Mouse (Mus musculus) neural tube, embryonic 13.5 days (tissue): Measurements from ENCODE around the gene Asic2. TPM values are rescaled to one million over a fixed set of nuclear protein-coding genes. Genes with fewer than 3 reads are reported as not detected.

Experiments
- ATAC-seq: fragments of 200-750 bp; cut with Nextera tagmentation; 2 replicates; pipeline ENCODE4 v1.8.0; 2017; ENCODE audit warnings: low read depth, mild to moderate bottlenecking, moderate TSS enrichment, moderate library complexity
- H3K27ac ChIP-seq: fragments of 300-500 bp; sonication (generic); replicated peaks from 2 replicates; pipeline ENCODE4 v1.5.1; 2015; ENCODE audit warnings: moderate library complexity, mild to moderate bottlenecking, inconsistent platforms
- H3K27me3 ChIP-seq: fragments of 300-500 bp; sonication (generic); 2 replicates; pipeline ENCODE4 v1.6.1; 2015; ENCODE audit warnings: mild to moderate bottlenecking, inconsistent platforms
- H3K36me3 ChIP-seq: fragments of 300-500 bp; sonication (generic); 2 replicates; pipeline ENCODE4 v1.6.1; 2015; ENCODE audit warnings: mild to moderate bottlenecking, inconsistent platforms
- H3K4me1 ChIP-seq: fragments of 300-500 bp; sonication (generic); replicated peaks from 2 replicates; pipeline ENCODE4 v1.6.1; 2015; ENCODE audit warnings: inconsistent platforms
- H3K4me2 ChIP-seq: fragments of 300-500 bp; sonication (generic); 2 replicates; pipeline ENCODE4 v1.6.1; 2015; ENCODE audit warnings: inconsistent platforms, mild to moderate bottlenecking, moderate library complexity
- H3K4me3 ChIP-seq: fragments of 300-500 bp; sonication (generic); 2 replicates; pipeline ENCODE4 v1.5.1; 2015; ENCODE audit warnings: mild to moderate bottlenecking, inconsistent platforms
- H3K9ac ChIP-seq: fragments of 300-500 bp; sonication (generic); 2 replicates; pipeline ENCODE4 v1.6.1; 2015; ENCODE audit warnings: moderate library complexity, mild to moderate bottlenecking, inconsistent platforms
- H3K9me3 ChIP-seq: fragments of 300-500 bp; sonication (generic); 2 replicates; pipeline ENCODE4 v1.6.1; 2016; ENCODE audit warnings: inconsistent platforms
- WGBS: fragments of 180-500 bp; shearing (Covaris S2); methylation state at CpG from one replicate; pipeline ENCODE4 v1.1.7; 2015; 5-methylcytosine and 5-hydroxymethylcytosine counted together
- polyA plus RNA-seq: library from polyadenylated mRNA; unstranded; fragments of >200 nt; fragmentation: Nextera tagmentation; extraction: Ambion mirVana; gene quantifications from 2 replicates; pipeline ENCODE4 v1.2.1, GENCODE M21; 2015

Gene Asic2
- polyA plus RNA-seq, 1 experiment from 2014 or later: 9.1 TPM

GRCm38 (mm10) chr11:81239966-81240681 is 728.1 kb downstream of the Asic2 start:
- Histone ChIP-seq H3K9ac (no peak overlapping the region), H3K4me2 (no peak overlapping the region), H3K9me3 (no peaks in the 10 kb centered on the region), H3K4me3 (no peak overlapping the region), H3K36me3 (no peaks in the 10 kb centered on the region), H3K4me1 (no peaks in the 10 kb centered on the region), H3K27ac (no peak overlapping the region), H3K27me3 (no peaks in the 10 kb centered on the region)
- 55% methylated on average over 13 of the region's 13 CpGs for WGBS
- no peak for ATAC-seq

DNA sequence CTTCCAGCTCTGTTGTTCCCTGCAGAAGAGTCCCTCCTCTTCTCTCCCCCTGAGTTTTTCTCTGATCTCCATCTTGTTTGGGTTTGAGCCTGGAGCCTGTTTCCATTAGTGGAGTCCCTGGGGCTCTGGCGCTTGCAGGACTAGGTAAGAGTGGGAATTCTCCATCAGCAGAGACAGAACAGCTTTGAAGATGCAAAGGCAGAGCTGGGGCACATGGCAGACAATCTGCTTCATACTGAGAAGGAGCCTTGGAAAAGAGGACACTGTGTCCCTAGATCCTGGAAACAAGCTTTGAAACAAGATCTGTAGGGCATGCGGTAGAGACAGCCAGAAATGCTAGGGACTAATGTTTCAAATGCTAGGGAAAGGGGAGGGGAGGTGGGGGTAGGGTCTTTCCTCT is 729.2 kb downstream of the Asic2 start:
- 72% methylated on average over 2 of the region's 2 CpGs for WGBS
- no peak overlapping the region for H3K27ac ChIP-seq
- ATAC-seq: no peak
- H3K36me3 ChIP-seq: no peaks in the 10 kb centered on the region
- H3K9me3 ChIP-seq: no peaks in the 10 kb centered on the region
- H3K4me2 ChIP-seq: no peak overlapping the region
- H3K4me3 ChIP-seq: no peak overlapping the region
- H3K4me1 ChIP-seq: no peaks in the 10 kb centered on the region
- H3K9ac ChIP-seq: no peak overlapping the region
- H3K27me3 ChIP-seq: no peaks in the 10 kb centered on the region

DNA sequence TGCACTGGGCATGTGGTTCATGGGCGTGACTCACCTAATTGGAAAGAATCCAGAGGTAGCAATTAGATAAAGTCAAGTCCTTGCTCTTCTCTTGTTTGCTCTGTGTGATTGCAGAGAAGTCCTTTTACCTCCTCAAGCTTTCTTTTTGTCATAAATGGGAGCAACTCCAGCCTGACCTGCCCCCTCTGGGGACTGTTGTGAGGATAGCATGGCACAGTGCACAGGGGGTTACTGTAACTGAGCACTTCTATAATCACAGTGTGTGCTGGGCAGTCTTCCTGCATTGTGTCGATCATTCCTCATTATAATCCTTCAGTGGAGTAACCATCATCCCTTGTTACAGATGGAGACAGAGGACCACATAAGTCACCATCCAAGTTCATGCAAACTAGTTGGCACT is 732.2 kb downstream of the Asic2 start:
- Histone ChIP-seq H3K36me3 (no peaks in the 10 kb centered on the region), H3K27me3 (no peaks in the 10 kb centered on the region), H3K27ac (no peak overlapping the region), H3K9ac (no peak overlapping the region), H3K4me2 (no peak overlapping the region), H3K4me3 (no peak overlapping the region), H3K4me1 (no peaks in the 10 kb centered on the region), H3K9me3 (no peaks in the 10 kb centered on the region)
- no peak for ATAC-seq
- 90% methylated on average over 2 of the region's 2 CpGs for WGBS

GRCm38 (mm10) chr11:81223361-81223760 is 744.9 kb downstream of the Asic2 start:
- WGBS: 89% methylated on average over 9 of the region's 9 CpGs
- no peak overlapping the region for H3K4me2 ChIP-seq
- no peaks in the 10 kb centered on the region for H3K27me3 ChIP-seq
- no peak overlapping the region for H3K9ac ChIP-seq
- no peaks in the 10 kb centered on the region for H3K4me1 ChIP-seq
- no peak overlapping the region for H3K27ac ChIP-seq
- H3K4me3 ChIP-seq: no peak overlapping the region
- ATAC-seq: no peak
- no peaks in the 10 kb centered on the region for H3K36me3 ChIP-seq
- no peaks in the 10 kb centered on the region for H3K9me3 ChIP-seq

DNA sequence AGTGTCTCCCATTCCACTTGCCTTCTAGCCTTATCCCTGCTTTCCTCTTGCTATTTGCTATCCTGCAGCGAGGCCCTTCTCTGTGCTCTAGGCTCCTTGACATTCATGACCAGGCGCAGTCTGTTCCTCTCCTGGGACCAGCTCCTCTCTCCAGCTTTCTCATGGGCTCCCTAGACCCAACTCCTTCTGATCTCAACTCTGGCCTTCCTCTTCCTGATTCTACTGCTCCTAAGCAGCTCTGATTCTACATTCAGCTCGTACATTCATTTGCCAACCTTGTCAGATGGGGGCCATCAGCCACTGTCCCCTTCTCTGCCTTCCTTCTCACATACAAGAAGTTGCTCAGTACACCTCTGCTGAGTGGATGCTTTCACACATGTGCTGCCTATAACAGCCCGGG is 747.5 kb downstream of the Asic2 start:
- no peak overlapping the region for H3K9ac ChIP-seq
- H3K4me1 ChIP-seq: no peaks in the 10 kb centered on the region
- no peaks in the 10 kb centered on the region for H3K27me3 ChIP-seq
- no peak overlapping the region for H3K27ac ChIP-seq
- no peak overlapping the region for H3K4me3 ChIP-seq
- ATAC-seq: no peak
- 84% methylated on average over 4 of the region's 4 CpGs for WGBS
- H3K9me3 ChIP-seq: no peaks in the 10 kb centered on the region
- H3K36me3 ChIP-seq: no peaks in the 10 kb centered on the region
- no peak overlapping the region for H3K4me2 ChIP-seq

- 76% methylated on average over 4 of the region's 4 CpGs for WGBS
Measured at GRCm38 (mm10) chr11:81205471-81205870, 762.8 kb downstream of the Asic2 start.

GRCm38 (mm10) chr11:81202578-81202977 is 765.7 kb downstream of the Asic2 start:
- no peak for ATAC-seq
- no peaks in the 10 kb centered on the region for H3K27me3 ChIP-seq
- no peaks in the 10 kb centered on the region for H3K9me3 ChIP-seq
- H3K4me3 ChIP-seq: no peak overlapping the region
- no peaks in the 10 kb centered on the region for H3K4me1 ChIP-seq
- H3K9ac ChIP-seq: no peak overlapping the region
- no peaks in the 10 kb centered on the region for H3K36me3 ChIP-seq
- H3K4me2 ChIP-seq: no peak overlapping the region
- no peak overlapping the region for H3K27ac ChIP-seq
- 88% methylated on average over 5 of the region's 5 CpGs for WGBS

More at GRCm38 (mm10) chr11:81205471-81205870, 762.8 kb downstream of the Asic2 start:
- Histone ChIP-seq H3K4me1 (no peaks in the 10 kb centered on the region), H3K9ac (no peak overlapping the region), H3K9me3 (no peaks in the 10 kb centered on the region), H3K27me3 (no peaks in the 10 kb centered on the region), H3K4me2 (no peak overlapping the region), H3K27ac (no peak overlapping the region), H3K4me3 (no peak overlapping the region), H3K36me3 (no peaks in the 10 kb centered on the region)
- ATAC-seq: no peak

DNA sequence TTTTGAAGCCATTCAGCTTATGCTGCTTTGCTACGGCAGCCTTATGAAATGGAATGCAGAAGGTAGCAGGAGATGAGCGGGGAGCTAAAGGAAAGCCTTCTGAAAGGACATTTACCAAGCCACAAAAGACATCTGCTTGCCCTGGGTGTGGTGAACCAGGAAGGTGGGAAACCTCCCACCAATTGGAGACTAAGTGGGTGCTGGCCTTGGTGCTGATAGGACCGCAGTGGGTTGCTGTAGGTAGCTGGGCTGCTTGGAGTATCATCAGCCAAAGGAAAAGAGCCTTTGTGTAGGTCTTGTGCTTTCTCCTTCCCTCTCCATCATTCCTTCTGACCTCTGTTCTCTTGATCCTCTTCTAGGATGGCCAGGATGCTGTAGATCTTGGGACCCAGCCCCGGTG is 774.4 kb downstream of the Asic2 start:
- H3K4me3 ChIP-seq: no peak overlapping the region
- H3K9me3 ChIP-seq: no peaks in the 10 kb centered on the region
- H3K9ac ChIP-seq: no peak overlapping the region
- H3K4me2 ChIP-seq: no peak overlapping the region
- H3K36me3 ChIP-seq: no peaks in the 10 kb centered on the region
- H3K27ac ChIP-seq: no peak overlapping the region
- WGBS: 57% methylated on average over 4 of the region's 4 CpGs
- H3K27me3 ChIP-seq: no peaks in the 10 kb centered on the region
- no peaks in the 10 kb centered on the region for H3K4me1 ChIP-seq
- ATAC-seq: no peak

DNA sequence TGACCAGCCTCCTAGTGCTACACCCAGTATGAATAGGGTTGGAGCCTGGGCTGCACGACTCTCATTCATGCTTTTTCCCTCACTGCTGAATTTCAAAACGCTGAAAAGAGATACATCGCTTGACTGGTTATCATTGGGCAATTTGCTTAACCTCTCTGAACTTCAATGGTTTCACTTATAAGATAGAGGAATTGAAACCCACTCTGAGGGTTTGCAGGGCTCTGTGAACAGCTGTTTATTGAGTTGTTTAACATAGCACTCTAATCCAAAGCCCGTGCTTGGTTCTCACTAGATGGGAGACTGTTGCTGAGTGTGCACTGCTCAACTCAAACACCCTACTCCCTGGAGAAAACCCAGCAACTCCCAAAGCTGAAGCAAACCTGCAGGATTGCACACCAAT is 776.1 kb downstream of the Asic2 start:
- Histone ChIP-seq H3K4me1 (no peaks in the 10 kb centered on the region), H3K4me3 (no peak overlapping the region), H3K27me3 (no peaks in the 10 kb centered on the region), H3K4me2 (no peak overlapping the region), H3K9ac (no peak overlapping the region), H3K36me3 (no peaks in the 10 kb centered on the region), H3K9me3 (no peaks in the 10 kb centered on the region), H3K27ac (no peak overlapping the region)
- no peak for ATAC-seq
- WGBS: 84% methylated on average over 4 of the region's 4 CpGs

GRCm38 (mm10) chr11:81189103-81189502 is 779.2 kb downstream of the Asic2 start:
- no peak overlapping the region for H3K27ac ChIP-seq
- no peak for ATAC-seq
- no peaks in the 10 kb centered on the region for H3K36me3 ChIP-seq
- 94% methylated on average over 6 of the region's 6 CpGs for WGBS
- no peaks in the 10 kb centered on the region for H3K27me3 ChIP-seq
- no peak overlapping the region for H3K4me2 ChIP-seq
- H3K9me3 ChIP-seq: no peaks in the 10 kb centered on the region
- no peaks in the 10 kb centered on the region; the same call in 1 of the 2 replicates for H3K4me1 ChIP-seq
- no peak overlapping the region for H3K4me3 ChIP-seq
- no peak overlapping the region for H3K9ac ChIP-seq

DNA sequence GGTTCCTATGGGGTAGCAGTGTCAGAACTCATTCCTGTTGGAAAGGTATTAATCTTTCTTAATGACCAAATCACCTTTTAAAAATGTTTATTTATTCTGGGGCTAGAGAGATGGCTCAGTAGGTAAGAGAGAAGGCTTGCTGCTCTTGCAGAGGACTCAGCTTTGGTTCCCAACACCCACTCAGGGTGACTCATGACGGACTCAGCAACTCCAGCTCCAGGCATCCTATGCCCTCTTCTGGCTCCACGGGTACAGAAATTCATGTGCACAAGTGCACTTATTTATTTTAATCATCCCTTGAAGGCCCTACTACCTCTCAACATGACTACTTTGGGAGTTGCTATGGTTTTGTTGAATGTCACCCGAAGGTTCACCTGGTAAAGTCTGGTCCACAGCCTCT is 780.4 kb downstream of the Asic2 start:
- no peak for ATAC-seq
- 91% methylated on average over 3 of the region's 3 CpGs for WGBS
- Histone ChIP-seq H3K4me1 (no peaks in the 10 kb centered on the region; the same call in 1 of the 2 replicates), H3K9me3 (no peaks in the 10 kb centered on the region), H3K27me3 (no peaks in the 10 kb centered on the region), H3K36me3 (no peaks in the 10 kb centered on the region), H3K4me2 (no peak overlapping the region), H3K27ac (no peak overlapping the region), H3K4me3 (no peak overlapping the region), H3K9ac (no peak overlapping the region)

GRCm38 (mm10) chr11:81184721-81185120 is 783.5 kb downstream of the Asic2 start:
- 55% methylated on average over 7 of the region's 7 CpGs for WGBS
- H3K9ac ChIP-seq: no peak overlapping the region
- H3K27me3 ChIP-seq: no peaks in the 10 kb centered on the region
- no peak for ATAC-seq
- no peaks in the 10 kb centered on the region for H3K9me3 ChIP-seq
- H3K4me1 ChIP-seq: no peaks in the 10 kb centered on the region; the same call in 1 of the 2 replicates
- H3K36me3 ChIP-seq: no peaks in the 10 kb centered on the region
- no peak overlapping the region for H3K4me3 ChIP-seq
- no peak overlapping the region for H3K27ac ChIP-seq
- no peak overlapping the region for H3K4me2 ChIP-seq

GRCm38 (mm10) chr11:81164890-81165289 is 803.4 kb downstream of the Asic2 start:
- no peaks in the 10 kb centered on the region for H3K27me3 ChIP-seq
- no peaks in the 10 kb centered on the region for H3K4me1 ChIP-seq
- H3K27ac ChIP-seq: no peak overlapping the region
- 84% methylated on average over 2 of the region's 2 CpGs for WGBS
- no peaks in the 10 kb centered on the region for H3K36me3 ChIP-seq
- no peak overlapping the region for H3K9ac ChIP-seq
- H3K4me3 ChIP-seq: no peak overlapping the region
- H3K4me2 ChIP-seq: no peak overlapping the region
- no peak for ATAC-seq
- no peaks in the 10 kb centered on the region; the same call in 1 of the 2 replicates for H3K9me3 ChIP-seq
